Mouse (Mus musculus) large intestine, adult 2 months (tissue): ENCODE measurements at regions not wholly inside any gene's neighbourhood (a gene's known extent, or its start where the extent isn't known, plus 50 kb on each side); places are given as distances from the start of the nearest gene placed in this dataset.

Experiments used
- DNase-seq: peaks from one replicate; pipeline ENCODE4 v3.0.0-alpha.2; 2012; ENCODE audit warnings: low read depth, low spot score
- WGBS: fragments of 180-500 bp; shearing (Covaris S2); methylation state at CpG from one replicate; pipeline ENCODE4 v1.1.7; 2018; 5-methylcytosine and 5-hydroxymethylcytosine counted together

DNA sequence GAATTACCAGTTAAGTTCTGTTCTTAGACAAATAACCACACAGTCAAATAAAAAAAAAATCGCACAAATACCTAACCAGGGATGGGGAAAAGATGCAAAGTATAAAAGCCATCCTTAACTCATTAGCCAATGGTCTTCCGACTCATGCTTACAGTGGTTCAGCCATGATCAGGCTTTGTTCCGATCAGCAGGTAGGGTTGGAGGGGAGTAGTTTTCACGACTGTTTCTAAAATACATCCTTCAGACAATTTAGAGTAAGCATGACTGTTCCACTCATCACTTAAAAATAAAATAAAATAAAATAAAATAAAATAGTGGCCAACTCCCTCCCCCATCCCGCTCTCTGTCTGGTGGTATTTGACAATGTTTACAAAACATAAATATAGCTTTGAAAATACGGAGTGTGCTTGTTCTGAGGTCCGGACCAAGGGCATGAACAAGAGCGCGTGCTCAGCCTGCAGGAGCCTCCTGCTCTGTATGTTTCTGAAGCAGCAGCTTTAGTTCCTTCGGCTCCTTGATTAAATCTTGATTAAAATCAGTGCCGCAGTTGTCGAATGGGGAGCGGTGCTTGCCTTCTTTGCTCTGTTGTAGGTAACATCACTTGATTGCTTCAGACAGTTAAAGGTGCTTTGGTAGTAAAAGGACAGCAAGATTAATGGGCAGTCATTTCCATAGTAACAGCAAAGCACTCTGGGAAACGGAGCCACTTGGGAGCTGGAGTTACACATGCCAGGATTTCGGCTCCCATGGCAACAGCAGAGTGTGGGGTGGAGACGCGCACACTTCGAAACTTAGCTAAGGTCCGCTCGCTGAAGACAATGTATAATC is 185.6 kb upstream of the Kif2a start:
- 37% methylated on average over 20 of the region's 20 CpGs for WGBS
- no peak for DNase-seq

DNA sequence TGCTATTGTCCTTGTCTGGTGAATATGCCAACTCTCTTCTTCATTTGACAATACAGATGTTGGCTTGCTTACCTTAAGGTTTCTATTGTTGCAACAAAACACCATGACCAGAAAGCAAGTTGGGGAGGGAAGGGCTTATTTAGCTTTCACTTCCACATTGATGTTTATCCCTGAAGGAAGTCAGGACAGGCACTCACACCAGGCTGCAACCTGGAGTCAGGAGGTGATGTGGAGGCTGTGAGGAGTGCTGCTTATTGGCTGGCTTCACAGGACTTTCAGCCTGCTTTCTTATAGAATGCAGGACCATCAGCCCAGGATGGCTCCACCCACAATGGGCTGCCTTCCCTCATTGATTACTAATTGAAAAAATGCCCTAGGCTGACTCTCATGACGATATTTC is 177.9 kb upstream of the Kif2a start:
- DNase-seq, result no peak
- 48% methylated on average over 1 of the region's 1 CpGs for WGBS

DNA sequence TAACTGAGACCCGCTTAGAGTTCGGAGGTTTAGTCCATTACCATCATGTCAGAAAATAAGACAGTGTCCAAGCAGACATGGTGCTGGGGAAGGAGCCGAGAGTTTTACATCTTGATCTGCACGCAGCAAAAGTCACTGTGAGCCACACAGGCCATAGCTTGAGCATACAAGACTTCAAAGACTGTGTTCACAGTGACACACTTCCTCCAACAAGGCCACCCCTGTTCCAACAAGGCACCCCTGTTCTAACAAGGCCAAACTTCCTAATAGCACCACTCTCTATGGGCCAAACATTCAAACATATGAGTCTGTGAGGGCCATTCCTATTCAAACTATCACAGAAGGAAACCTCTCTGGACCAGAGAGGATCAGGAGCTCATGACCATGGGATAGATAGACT is 171.5 kb upstream of the Kif2a start:
- no peak for DNase-seq
- WGBS, result 86% methylated on average over 4 of the region's 4 CpGs

DNA sequence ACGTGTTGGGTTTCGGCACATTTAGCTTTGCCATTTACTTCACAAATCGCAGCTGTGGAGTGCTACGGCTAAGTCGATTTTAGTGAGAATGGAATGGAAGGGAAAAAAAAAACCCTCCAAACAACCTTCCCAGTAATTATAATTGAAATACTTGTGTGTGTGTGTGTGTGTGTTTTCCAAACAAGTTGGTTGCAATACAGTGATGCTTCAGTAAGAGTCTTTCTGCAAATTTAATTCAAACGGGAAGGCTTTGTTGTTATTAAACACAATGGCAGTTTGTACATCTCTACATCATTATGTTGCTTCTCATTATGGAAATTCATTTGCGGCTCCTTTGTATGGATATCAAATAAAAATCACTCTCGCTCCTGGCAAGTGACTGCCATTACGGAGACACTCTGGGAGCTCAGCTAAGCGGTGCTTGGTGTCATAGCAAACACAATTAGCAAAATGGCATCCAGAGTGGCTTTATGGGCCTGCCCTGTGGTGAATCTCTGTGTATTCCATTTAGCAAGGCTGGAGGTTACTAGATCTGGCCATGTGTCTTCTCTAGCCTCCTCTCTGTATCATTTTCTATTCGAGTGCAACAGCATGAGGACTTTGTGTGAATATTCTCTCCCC is 165.4 kb upstream of the Kif2a start:
- no peak for DNase-seq
- WGBS, result 84% methylated on average over 11 of the region's 11 CpGs

DNA sequence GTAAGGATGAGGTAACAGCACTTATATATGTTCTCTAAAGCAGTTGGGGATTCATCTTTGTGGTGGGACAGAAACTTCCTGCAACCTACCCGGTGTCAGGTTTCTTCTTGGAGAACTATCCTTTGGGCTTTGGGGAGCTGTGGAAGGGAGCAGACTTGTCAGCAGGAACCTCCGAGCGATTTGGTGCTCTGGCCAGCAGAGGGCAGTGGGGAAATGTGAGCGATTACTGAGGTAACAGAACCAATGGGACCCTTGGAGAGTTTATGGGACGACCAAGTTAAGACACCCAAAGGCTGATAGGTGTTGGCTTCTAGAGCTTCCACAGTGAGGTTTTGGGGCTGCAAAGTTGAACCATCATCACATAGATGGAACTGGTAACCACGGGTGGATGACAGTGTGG is 160.6 kb upstream of the Kif2a start:
- no peak for DNase-seq
- 16% methylated on average over 6 of the region's 6 CpGs for WGBS

DNA sequence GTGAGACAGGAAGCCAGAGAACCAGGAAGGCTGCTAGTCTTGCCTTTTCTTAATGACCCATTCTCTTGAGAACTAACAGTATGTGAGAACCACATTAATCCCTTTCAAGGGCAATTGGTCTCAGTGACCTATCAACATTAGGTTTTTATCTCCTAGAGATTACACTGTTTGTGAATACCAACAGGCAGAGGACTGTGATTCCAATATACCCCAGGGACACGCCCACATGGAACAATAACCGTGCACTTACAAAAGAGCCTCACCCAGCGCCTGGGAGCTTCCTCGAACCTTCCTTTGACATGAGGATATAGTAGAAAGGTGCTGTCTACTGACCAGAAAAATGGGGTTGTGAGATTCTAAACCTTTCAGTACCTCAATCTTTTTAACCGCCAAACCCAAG is 157.6 kb upstream of the Kif2a start:
- DNase-seq, result no peak
- WGBS, result 52% methylated on average over 5 of the region's 5 CpGs

DNA sequence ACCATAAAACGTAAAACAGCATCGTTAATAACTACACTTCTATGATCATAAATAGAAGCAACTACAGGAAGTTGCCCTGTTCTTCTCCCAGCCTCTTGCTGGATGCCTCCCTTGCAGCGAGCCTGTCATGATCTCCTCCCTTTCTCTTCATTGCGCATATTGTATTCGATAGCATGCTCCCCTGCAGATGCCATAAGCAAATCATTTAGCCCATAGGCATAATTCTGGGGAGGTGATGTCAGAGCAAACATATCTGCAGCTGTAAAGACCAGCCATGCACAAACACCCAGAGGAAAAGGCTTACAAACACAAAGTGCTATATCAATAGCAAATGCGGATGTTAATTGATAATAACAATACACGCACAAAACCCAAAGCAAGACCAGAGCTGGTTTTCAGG is 155.7 kb upstream of the Kif2a start:
- 73% methylated on average over 7 of the region's 7 CpGs for WGBS

DNA sequence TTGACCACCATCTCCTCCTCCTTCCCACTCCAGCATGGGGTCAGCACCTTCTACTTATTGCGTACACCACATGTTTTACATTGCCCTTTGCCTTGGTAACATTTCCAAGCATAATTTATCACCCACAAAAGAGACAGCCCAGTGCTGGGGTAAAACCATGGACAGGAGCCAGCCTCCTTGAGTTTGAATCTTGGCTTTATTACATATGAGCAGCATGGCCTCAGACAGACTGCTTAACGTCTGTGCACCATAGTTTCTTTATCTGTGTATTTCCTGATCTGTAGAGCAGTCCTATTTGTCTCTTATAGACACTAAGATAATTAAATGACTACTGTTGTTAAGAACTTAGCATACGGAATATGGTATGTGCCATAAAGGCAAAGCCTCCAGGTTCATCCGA is 154.0 kb upstream of the Kif2a start:
- WGBS, result 75% methylated on average over 4 of the region's 4 CpGs
- DNase-seq, result no peak

More for the DNA sequence above, 155.7 kb upstream of the Kif2a start:
- DNase-seq, result no peak

DNA sequence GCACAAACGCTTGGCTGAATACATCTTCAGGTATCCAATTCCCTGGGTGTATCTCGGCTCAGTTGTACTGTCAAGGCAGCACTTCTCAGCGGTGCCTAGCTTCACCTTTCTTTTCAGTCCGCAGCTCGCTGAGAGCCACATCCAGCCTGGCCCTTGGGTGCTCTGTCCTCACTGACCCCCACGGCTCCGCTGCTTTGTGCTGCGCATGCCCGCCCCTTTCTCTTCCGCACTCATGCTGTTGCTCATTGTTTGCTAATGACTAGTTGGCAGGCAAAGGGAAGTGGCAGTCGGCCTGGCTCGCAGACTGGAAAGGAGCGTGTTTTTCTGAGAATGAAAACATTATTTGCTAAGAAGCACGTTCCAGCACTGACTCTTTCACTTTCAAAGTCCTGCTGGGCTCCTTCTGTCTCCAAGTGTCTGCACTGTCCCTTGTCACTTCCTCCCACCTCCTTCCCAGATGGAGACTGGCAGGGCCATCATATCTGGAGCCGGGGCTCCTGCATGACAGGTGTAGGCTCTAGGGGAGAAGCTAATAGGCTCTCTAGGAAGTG is 146.7 kb upstream of the Kif2a start:
- 6% methylated on average over 15 of the region's 15 CpGs for WGBS
- no peak for DNase-seq

DNA sequence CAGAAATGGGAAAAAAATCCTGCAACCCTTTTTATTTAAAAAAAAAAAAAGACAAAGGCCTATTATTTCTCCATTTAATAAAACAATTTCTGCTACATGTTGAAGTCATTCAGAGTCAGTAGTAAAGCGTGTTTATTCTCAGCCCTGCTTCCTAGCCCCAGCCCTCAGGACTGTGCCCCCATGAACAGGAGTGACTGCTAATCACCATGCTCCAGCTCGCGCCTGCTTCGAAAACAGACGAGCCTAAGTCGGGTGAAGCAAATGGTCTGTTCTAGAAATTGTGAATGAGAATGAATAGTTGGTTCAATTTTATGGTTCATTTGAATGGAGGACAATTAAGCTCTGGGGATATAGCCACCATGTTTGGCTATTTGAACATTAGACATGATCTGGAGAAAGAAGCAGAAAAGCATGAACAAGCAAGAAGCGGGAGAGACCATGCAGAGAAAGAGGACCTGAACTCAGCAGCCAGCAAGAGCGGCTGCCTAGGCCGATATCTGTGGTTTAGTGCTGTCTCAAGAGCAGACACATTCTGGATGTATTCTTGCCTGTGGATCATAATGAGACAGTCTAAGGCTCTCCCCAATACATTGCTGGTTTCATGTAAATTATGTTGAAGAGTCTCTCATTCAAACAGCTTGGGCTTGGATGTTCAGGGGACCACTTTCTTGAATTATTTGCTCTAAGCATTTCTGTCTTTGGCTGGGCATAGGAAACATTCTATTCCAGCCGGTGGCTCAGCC is 146.1 kb upstream of the Kif2a start:
- DNase-seq, result no peak
- WGBS, result 83% methylated on average over 10 of the region's 10 CpGs

DNA sequence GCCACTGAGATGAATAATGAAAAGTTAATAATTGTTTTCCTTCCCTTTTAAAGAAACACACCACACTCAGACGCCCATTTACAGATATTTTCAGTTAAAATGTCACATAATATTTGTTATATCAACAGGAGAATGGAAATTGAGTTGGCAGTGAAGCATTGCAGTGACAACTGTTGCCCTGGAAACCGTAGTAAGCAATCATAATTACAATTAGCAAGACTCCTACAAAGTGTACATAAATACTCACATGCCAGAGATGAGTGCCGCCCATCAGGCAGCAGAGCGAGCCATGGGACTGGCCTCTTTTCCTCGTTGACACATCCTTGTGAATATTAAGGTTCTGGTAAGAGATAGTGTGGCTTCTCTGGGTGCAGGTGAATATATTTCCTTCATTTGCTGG is 129.6 kb upstream of the Kif2a start:
- 65% methylated on average over 5 of the region's 5 CpGs for WGBS
- no peak for DNase-seq

DNA sequence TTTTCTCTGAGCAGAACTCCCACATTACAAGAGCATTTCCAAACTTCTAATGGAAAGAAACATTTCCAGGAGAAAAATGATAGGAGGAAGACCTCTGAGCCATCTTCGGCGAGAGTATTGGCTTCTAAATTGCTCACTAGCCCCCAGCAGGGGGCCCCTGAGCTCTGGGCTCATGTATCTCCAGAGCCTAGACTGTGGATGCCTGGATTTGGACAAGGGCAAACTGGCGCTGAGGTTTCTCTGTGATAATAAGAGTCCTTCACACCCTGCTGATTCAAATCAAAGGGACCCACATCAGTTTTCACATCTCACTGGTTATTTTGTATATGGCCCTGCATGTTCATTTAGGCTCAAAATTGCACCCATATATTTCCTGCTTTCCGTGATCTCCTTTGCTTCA is 119.3 kb upstream of the Kif2a start:
- no peak for DNase-seq
- 62% methylated on average over 4 of the region's 4 CpGs for WGBS

DNA sequence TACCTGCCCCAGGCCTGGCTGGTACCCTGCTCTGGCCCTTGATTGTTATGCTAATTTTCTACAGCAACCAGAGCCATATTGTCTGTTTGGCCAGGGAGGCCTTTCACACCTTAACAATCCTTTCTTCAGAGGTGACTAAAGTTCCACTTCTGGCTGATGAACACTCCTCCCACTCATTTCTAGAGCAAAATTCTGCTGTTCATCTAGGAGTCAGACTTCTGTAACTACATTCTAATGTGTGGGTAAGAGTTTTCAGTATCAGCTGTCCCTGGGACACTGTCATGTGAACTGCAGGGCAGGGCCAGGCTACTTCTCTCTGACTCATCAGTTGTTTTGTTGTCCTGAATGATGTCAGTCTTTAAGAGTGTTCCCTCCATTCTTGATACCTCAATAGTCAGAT is 112.2 kb upstream of the Kif2a start:
- DNase-seq, result no peak

DNA sequence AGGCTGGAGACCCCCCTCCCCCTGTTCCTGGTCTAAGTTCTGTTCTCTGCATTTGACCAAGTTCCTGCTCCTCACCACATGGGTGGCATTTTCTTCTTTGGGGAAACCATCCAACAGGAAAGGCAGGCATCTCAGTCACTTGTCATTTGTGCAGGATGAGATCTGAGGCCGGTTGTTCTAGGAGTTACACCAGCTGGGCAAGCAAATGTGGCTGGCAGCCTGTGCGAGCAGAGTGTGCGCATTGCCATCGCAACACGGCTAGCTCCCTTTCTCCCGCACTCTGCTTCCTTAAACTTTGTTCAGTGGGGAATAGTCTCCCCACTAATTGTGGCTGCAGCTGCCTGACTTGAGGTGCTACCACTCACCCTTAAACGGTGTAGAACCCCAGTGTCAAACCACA is 104.7 kb upstream of the Kif2a start:
- WGBS, result 91% methylated on average over 7 of the region's 7 CpGs
- DNase-seq, result no peak

DNA sequence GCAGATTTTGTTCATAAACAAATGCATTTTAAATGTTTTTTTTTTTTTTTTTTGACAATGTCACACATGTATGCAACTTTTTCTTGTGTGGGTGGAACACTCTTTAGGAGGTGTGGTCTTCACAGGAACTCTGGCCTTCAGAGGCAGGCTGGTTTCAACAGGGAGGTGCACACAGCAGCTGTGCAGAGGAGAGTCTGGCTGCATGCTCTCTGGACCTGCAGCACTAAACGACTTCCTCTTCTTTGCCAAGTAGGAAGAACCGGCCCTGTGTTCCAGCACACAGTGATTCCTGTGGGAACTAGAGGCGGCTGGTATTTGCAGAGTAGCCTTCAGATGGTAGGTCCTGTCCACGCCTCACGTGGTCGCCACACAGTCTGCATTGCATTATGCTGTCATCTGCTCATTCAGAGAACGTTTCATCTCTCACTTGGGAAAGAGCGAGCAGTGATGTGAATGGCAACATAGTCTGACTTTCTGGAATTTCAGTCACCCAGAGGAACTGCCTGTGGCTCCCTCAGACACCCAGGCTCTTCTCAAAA is 102.3 kb upstream of the Kif2a start:
- WGBS, result 39% methylated on average over 8 of the region's 8 CpGs

DNA sequence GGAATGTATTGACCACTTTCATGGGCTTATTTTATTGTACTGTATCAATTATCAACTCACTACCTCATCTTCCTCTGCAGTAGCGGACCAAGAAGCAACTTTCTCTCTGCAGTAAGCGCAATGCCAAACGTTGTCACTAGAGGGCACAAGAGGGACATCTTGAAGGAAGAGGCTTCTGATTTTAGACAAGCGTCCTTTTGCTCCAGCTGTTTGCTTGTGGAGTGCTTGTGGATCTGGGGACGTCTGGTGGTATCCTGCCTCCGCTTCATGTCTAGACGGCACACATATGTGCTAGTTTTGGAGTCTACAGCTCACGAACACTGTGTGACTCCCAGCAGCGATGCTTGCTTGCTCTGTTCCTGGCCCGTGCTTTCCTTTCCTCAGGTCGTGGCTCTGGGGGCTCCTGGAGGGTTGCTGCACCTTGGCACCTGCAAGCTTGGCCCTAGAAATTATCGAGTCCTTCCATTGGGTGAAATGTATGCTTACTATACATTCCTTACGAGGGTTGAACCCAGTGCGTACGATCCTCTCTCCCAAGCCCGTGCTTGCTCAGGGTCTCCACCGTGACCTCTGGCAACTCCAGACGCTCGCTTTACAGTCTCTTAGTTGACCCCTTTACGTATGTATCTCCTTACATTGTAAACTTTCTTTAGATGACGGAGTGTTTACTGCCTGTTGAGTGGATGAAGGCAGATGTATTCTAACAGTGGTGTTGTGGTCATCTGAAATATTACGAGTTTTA is 92.2 kb upstream of the Kif2a start:
- DNase-seq, result peak; percentile 43
- 44% methylated on average over 22 of the region's 22 CpGs for WGBS

More for the DNA sequence above, 102.3 kb upstream of the Kif2a start:
- no peak for DNase-seq

DNA sequence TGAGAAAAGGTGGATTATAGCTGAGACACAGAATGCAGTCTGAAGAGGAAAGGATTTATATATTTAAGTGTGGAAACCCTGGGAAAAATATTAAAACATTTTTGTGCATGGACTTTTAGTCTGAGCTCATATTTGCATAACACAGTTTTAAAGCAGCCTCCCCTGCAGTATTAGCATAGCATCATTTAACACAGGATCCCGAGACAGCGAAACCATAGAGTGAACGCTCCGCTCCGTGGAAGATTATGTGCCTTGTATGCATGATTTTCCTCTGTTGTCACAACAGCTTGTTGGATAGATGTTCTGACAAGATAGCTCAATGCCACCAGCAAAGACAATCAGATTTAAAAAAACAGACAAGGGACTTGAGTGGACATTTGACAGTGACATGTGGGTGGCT is 86.1 kb upstream of the Kif2a start:
- no peak for DNase-seq
- WGBS, result 95% methylated on average over 5 of the region's 5 CpGs

DNA sequence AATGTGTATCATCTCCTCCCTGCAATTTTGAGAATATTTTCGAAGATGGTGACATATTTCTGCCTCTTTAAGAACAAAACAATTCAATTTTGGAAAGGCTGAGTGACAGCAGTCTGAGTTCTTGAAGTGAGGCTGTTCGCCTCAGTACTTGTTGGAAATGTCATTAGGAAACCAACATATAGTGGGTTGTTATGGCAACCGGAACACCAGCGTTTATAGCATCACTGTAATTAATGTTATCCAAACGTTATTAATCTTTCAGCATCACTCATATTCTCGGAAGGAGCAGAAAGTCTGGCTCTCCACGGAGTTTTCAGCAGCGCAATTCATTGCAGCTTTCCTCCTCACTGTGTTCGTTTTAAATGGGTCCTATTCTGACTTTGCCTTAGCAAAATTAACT is 85.6 kb upstream of the Kif2a start:
- DNase-seq, result no peak
- WGBS, result 62% methylated on average over 9 of the region's 9 CpGs

DNA sequence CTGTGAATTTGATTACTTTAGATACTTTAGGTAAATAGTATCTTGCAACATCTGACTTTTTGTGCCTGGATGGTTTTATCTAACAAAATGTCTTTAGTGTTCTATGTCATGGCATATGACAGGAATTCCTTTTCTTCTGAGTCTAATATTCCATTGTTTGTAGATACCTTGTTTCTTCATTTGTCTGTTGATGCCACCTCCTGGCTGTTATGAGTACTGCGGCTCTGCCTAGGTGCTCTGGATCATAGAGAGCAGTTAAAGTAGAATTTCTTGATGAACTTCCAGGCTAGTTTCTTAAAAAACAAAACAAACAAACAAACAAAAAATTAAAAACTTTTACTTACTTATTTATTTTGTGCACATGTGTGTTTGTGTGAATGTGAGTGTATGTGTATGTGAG is 83.6 kb upstream of the Kif2a start:
- peak; percentile 10 for DNase-seq
- 65% methylated on average over 1 of the region's 1 CpGs for whole genome bisulfite sequencing

DNA sequence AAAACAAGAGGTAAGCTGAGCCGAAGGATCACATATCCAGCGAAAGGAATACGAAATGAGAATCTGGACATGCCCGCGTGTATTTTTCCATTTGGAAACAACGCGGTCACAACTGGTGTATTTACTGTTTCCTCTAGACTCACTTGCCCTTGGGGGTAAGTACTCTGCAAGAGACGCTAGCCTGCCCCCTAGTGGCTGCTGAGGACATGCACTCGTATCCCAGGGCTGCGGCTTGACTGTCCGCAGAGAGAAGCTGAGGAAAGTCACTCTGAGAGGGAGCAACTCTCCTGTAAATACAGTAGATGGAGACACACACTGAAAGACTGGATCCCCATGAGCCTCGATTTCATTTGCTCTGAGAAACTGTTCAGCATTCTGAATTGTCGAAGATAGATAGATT is 79.7 kb upstream of the Kif2a start:
- 12% methylated on average over 13 of the region's 13 CpGs for whole genome bisulfite sequencing
- peak; percentile 76 for DNase-seq
